Comparison of ENCODE assay signal across 22 mouse cellular contexts in genomic region chr2:32759001-32759400, GRCm38 (mm10). TPM values are rescaled to one million over a fixed set of nuclear protein-coding genes. Genes with fewer than 3 reads are reported as not detected.
DNase-seq lines count a peak whose midpoint lies in the region; ATAC-seq and TF ChIP-seq lines count a peak whose summit lies in the region.
"Had no signal": no experiment of that assay in that cellular context is flagged by ENCODE, and none has a peak within 500 bp of the region (broad histone marks: within the 10 kb centered on the region; RNA-seq: fewer than 3 reads in every experiment).

No protein-coding gene starts in this region.

- TF ChIP-seq EP300 in stomach, postnatal 0 days (optimal IDR thresholded peaks at IDR 0.05): no peak

- H3K27me3 ChIP-seq in hindbrain, embryonic 11.5 days (ENCODE audit: control insufficient read depth, insufficient read depth, low read length): no peaks in the 10 kb centered on the region
- no peaks in the 10 kb centered on the region for H3K27me3 ChIP-seq in hindbrain, embryonic 12.5 days
- no peaks in the 10 kb centered on the region for H3K27me3 ChIP-seq in neural tube, embryonic 13.5 days
- no peaks in the 10 kb centered on the region for H3K27me3 ChIP-seq in stomach, postnatal 0 days (ENCODE audit: control insufficient read depth, insufficient read depth, low read length)
- H3K27me3 ChIP-seq: kidney, embryonic 15.5 days; limb, embryonic 15.5 days; stomach, embryonic 15.5 days had no signal

- H3K36me3 ChIP-seq in hindbrain, embryonic 11.5 days (ENCODE audit: control insufficient read depth, insufficient read depth, low read length): no peaks in the 10 kb centered on the region; the same call in 1 of the 2 replicates
- peaks cover 44% of the 10 kb centered on the region for H3K36me3 ChIP-seq in hindbrain, embryonic 12.5 days
- H3K36me3 ChIP-seq in neural tube, embryonic 13.5 days: peaks cover 57% of the 10 kb centered on the region
- peaks cover 7% of the 10 kb centered on the region; the same call in 1 of the 2 replicates for H3K36me3 ChIP-seq in stomach, postnatal 0 days (ENCODE audit: control insufficient read depth, insufficient read depth, low read length)

- H3K4me3 ChIP-seq in hindbrain, embryonic 11.5 days (ENCODE audit: low read depth, low read length): no peak overlapping the region
- no peak overlapping the region for H3K4me3 ChIP-seq in hindbrain, embryonic 12.5 days
- 0 out of 2 replicates have a peak overlapping the region, but pooled peaks have one; percentile 70 for H3K4me3 ChIP-seq in neural tube, embryonic 13.5 days
- H3K4me3 ChIP-seq in stomach, postnatal 0 days (ENCODE audit: low read depth, low read length): no peak overlapping the region
- H3K4me3 ChIP-seq: forebrain, embryonic 10.5 days; kidney, embryonic 15.5 days; limb, embryonic 15.5 days; stomach, embryonic 15.5 days had no signal

- DNase-seq in hindbrain, embryonic 11.5 days (ENCODE audit: low spot score): no peak
- peak; percentile 8 for DNase-seq in layer of hippocampus, adult 9-10 months (ENCODE audit: low spot score)
- no peak for DNase-seq in layer of hippocampus, postnatal 36 days
- no peak for DNase-seq in neural tube, embryonic 10.5 days (ENCODE audit: extremely low spot score, low spot score)
- no peak for DNase-seq in stomach, postnatal 0 days (ENCODE audit: low spot score)
- DNase-seq in cerebellum, postnatal 10 days: no peak
- DNase-seq: adrenal gland, adult 2 months; cerebellum, postnatal 14 days; embryo, embryonic 11 days; gastrocnemius, postnatal 25 days; right cerebral cortex, postnatal 25 days; thymus, adult 2 months had no signal

- no peaks in the 10 kb centered on the region for H3K4me1 ChIP-seq in hindbrain, embryonic 11.5 days (replicated peaks; ENCODE audit: control insufficient read depth, insufficient read depth, low read length)
- peaks cover 16% of the 10 kb centered on the region for H3K4me1 ChIP-seq in hindbrain, embryonic 12.5 days
- peaks cover 19% of the 10 kb centered on the region for H3K4me1 ChIP-seq in neural tube, embryonic 13.5 days (replicated peaks)
- H3K4me1 ChIP-seq in stomach, postnatal 0 days (replicated peaks; ENCODE audit: control insufficient read depth, insufficient read depth): no peaks in the 10 kb centered on the region
- H3K4me1 ChIP-seq: stomach, embryonic 15.5 days had no signal

- 82% methylated on average over 2 of the region's 2 CpGs for WGBS in hindbrain, embryonic 11.5 days
- 93% methylated on average over 2 of the region's 2 CpGs for WGBS in hindbrain, embryonic 12.5 days
- WGBS in neural tube, embryonic 13.5 days: 84% methylated on average over 2 of the region's 2 CpGs
- WGBS in stomach, postnatal 0 days: 97% methylated on average over 2 of the region's 2 CpGs

- peak overlapping the region; percentile 23; the same call in 1 of the 2 replicates for H3K9ac ChIP-seq in hindbrain, embryonic 11.5 days (ENCODE audit: low read depth, low read length)
- H3K9ac ChIP-seq in hindbrain, embryonic 12.5 days: no peak overlapping the region
- H3K9ac ChIP-seq in neural tube, embryonic 13.5 days: peak overlapping the region; percentile 86
- 0 out of 2 replicates have a peak overlapping the region, but pooled peaks have one; percentile 1 for H3K9ac ChIP-seq in stomach, postnatal 0 days (ENCODE audit: low read length)
- H3K9ac ChIP-seq: kidney, embryonic 15.5 days; limb, embryonic 15.5 days; stomach, embryonic 15.5 days had no signal

- TF ChIP-seq CTCF in stomach, postnatal 0 days (IDR thresholded peaks at IDR 0.05; ENCODE audit: low read depth): no peak

- ATAC-seq in hindbrain, embryonic 11.5 days (ENCODE audit: low FRiP score): no peak
- ATAC-seq in hindbrain, embryonic 12.5 days (ENCODE audit: low FRiP score): no peak
- ATAC-seq in neural tube, embryonic 13.5 days (ENCODE audit: low read depth): no peak
- ATAC-seq in stomach, postnatal 0 days (ENCODE audit: low FRiP score, low TSS enrichment): no peak
- ATAC-seq: lung, postnatal 0 days had no signal

- no peak overlapping the region for H3K27ac ChIP-seq in hindbrain, embryonic 11.5 days (ENCODE audit: low read depth, low read length)
- H3K27ac ChIP-seq in hindbrain, embryonic 12.5 days: no peak overlapping the region
- H3K27ac ChIP-seq in neural tube, embryonic 13.5 days (replicated peaks): no peak overlapping the region
- no peak overlapping the region for H3K27ac ChIP-seq in stomach, postnatal 0 days (replicated peaks)
- H3K27ac ChIP-seq: forebrain, embryonic 10.5 days; kidney, embryonic 15.5 days; limb, embryonic 15.5 days; stomach, embryonic 15.5 days had no signal

- H3K4me2 ChIP-seq in hindbrain, embryonic 11.5 days (replicated peaks; ENCODE audit: low read depth, low read length): no peak overlapping the region
- H3K4me2 ChIP-seq in hindbrain, embryonic 12.5 days (replicated peaks): no peak overlapping the region
- H3K4me2 ChIP-seq in neural tube, embryonic 13.5 days: no peak overlapping the region
- no peak overlapping the region for H3K4me2 ChIP-seq in stomach, postnatal 0 days (replicated peaks; ENCODE audit: low read depth)
- H3K4me2 ChIP-seq: kidney, embryonic 15.5 days; limb, embryonic 15.5 days; stomach, embryonic 15.5 days had no signal

- no peaks in the 10 kb centered on the region for H3K9me3 ChIP-seq in hindbrain, embryonic 11.5 days (ENCODE audit: control insufficient read depth, low read length)
- no peaks in the 10 kb centered on the region for H3K9me3 ChIP-seq in hindbrain, embryonic 12.5 days (replicated peaks)
- H3K9me3 ChIP-seq in neural tube, embryonic 13.5 days: no peaks in the 10 kb centered on the region
- H3K9me3 ChIP-seq in stomach, postnatal 0 days (ENCODE audit: control insufficient read depth, low read length): no peaks in the 10 kb centered on the region
- H3K9me3 ChIP-seq: forebrain, embryonic 10.5 days; kidney, embryonic 15.5 days; limb, embryonic 15.5 days; stomach, embryonic 15.5 days had no signal

RNA-seq across cellular contexts. Expression of gene Tor2a, which starts 2.0 kb away (rescaled TPM):
- 53.1 and 53.5 TPM in 2 replicates for polyA plus RNA-seq in hindbrain, embryonic 11.5 days (2014; fragmentation: Nextera tagmentation; extraction: Ambion mirVana)
- 52.1 and 55.9 TPM in 2 replicates for polyA plus RNA-seq in hindbrain, embryonic 12.5 days (2016; fragmentation: Nextera tagmentation; extraction: Ambion mirVana)
- total RNA-seq in layer of hippocampus, postnatal 36 days (2021): 10 to 100 TPM; 30.0 to 31.6 TPM
- 53.2 and 55.8 TPM in 2 replicates for polyA plus RNA-seq in neural tube, embryonic 13.5 days (2015; fragmentation: Nextera tagmentation; extraction: Ambion mirVana)
- 45.9 and 50.3 TPM in 2 replicates for polyA plus RNA-seq in stomach, postnatal 0 days (2015; fragmentation: Nextera tagmentation; extraction: Ambion mirVana)

RNA-seq across cellular contexts. Expression of gene Ttc16, which starts 16.4 kb away (rescaled TPM):
- polyA plus RNA-seq in hindbrain, embryonic 11.5 days (2014; fragmentation: Nextera tagmentation; extraction: Ambion mirVana): 0.22 and 0.34 TPM in 2 replicates
- 0.63 and 1.1 TPM in 2 replicates for polyA plus RNA-seq in hindbrain, embryonic 12.5 days (2016; fragmentation: Nextera tagmentation; extraction: Ambion mirVana)
- total RNA-seq in layer of hippocampus, postnatal 36 days (2021): 1 to 10 TPM in 1 of 2 experiments, under 1 TPM in 1; 0.85 to 1.1 TPM
- polyA plus RNA-seq in neural tube, embryonic 13.5 days (2015; fragmentation: Nextera tagmentation; extraction: Ambion mirVana): 0.24 and 0.26 TPM in 2 replicates
- 0.05 and 0.06 TPM in 2 replicates for polyA plus RNA-seq in stomach, postnatal 0 days (2015; fragmentation: Nextera tagmentation; extraction: Ambion mirVana)
- total RNA-seq: gastrocnemius, postnatal 25 days; monocyte, adult 5-6 weeks had no signal

RNA-seq across cellular contexts. Expression of gene Ptrh1, which starts 16.6 kb away (rescaled TPM):
- 4.2 and 4.3 TPM in 2 replicates for polyA plus RNA-seq in hindbrain, embryonic 11.5 days (2014; fragmentation: Nextera tagmentation; extraction: Ambion mirVana)
- 4.6 and 5.6 TPM in 2 replicates for polyA plus RNA-seq in hindbrain, embryonic 12.5 days (2016; fragmentation: Nextera tagmentation; extraction: Ambion mirVana)
- total RNA-seq in layer of hippocampus, postnatal 36 days (2021): 1 to 10 TPM; 5.2 to 6.9 TPM
- polyA plus RNA-seq in neural tube, embryonic 13.5 days (2015; fragmentation: Nextera tagmentation; extraction: Ambion mirVana): 5.5 and 6.6 TPM in 2 replicates
- 7.6 and 10.1 TPM in 2 replicates for polyA plus RNA-seq in stomach, postnatal 0 days (2015; fragmentation: Nextera tagmentation; extraction: Ambion mirVana)

RNA-seq across cellular contexts. Expression of gene 6330409D20Rik, which starts 18.2 kb away (rescaled TPM):
- polyA plus RNA-seq in hindbrain, embryonic 11.5 days (2014; fragmentation: Nextera tagmentation; extraction: Ambion mirVana): 2.3 and 3.0 TPM in 2 replicates
- polyA plus RNA-seq in hindbrain, embryonic 12.5 days (2016; fragmentation: Nextera tagmentation; extraction: Ambion mirVana): 1.6 and 2.0 TPM in 2 replicates
- total RNA-seq in layer of hippocampus, postnatal 36 days (2021): 1 to 10 TPM; 1.2 to 1.3 TPM
- 3.2 and 4.0 TPM in 2 replicates for polyA plus RNA-seq in neural tube, embryonic 13.5 days (2015; fragmentation: Nextera tagmentation; extraction: Ambion mirVana)
- not detected in 2 replicates for polyA plus RNA-seq in stomach, postnatal 0 days (2015; fragmentation: Nextera tagmentation; extraction: Ambion mirVana)
- total RNA-seq: adrenal gland, adult 2 months; gastrocnemius, postnatal 25 days; heart, adult 8-10 months; monocyte, adult 5-6 weeks had no signal
- polyA plus RNA-seq: adrenal gland, adult 2 months; kidney, embryonic 15.5 days; limb, embryonic 15.5 days; liver, embryonic 16.5 days had no signal

RNA-seq across cellular contexts. Expression of gene Cfap157, which starts 25.2 kb away (rescaled TPM):
- 0.80 and 0.98 TPM in 2 replicates for polyA plus RNA-seq in hindbrain, embryonic 11.5 days (2014; fragmentation: Nextera tagmentation; extraction: Ambion mirVana)
- polyA plus RNA-seq in hindbrain, embryonic 12.5 days (2016; fragmentation: Nextera tagmentation; extraction: Ambion mirVana): 0.85 and 1.5 TPM in 2 replicates
- under 1 TPM; 0.43 to 0.72 TPM for total RNA-seq in layer of hippocampus, postnatal 36 days (2021)
- 0.84 and 1.3 TPM in 2 replicates for polyA plus RNA-seq in neural tube, embryonic 13.5 days (2015; fragmentation: Nextera tagmentation; extraction: Ambion mirVana)
- 0.63 and 1.1 TPM in 2 replicates for polyA plus RNA-seq in stomach, postnatal 0 days (2015; fragmentation: Nextera tagmentation; extraction: Ambion mirVana)
- total RNA-seq: adrenal gland, adult 2 months; gastrocnemius, postnatal 25 days; heart, adult 8-10 months; monocyte, adult 5-6 weeks had no signal
- polyA plus RNA-seq: adrenal gland, adult 2 months had no signal
